Mouse (Mus musculus) C2C12 (cell line): ENCODE results near the gene Rsc1a1.

Source experiments
- CEBPB ChIP-seq: IDR thresholded peaks from one replicate; pipeline ENCODE4 v1.6.1; 2011; ENCODE audit warnings: low read depth, mild to moderate bottlenecking, control low read depth, moderate library complexity
- CTCF ChIP-seq: IDR thresholded peaks from one replicate; pipeline ENCODE4 v1.5.1; 2011; ENCODE audit not compliant: control insufficient read depth, insufficient read depth, insufficient read length
- FOSL1 ChIP-seq: IDR thresholded peaks from one replicate; pipeline ENCODE4 v1.8.0; 2011; ENCODE audit warnings: mild to moderate bottlenecking, low read length; ENCODE audit not compliant: poor library complexity, insufficient read depth, severe bottlenecking
- MAX ChIP-seq: IDR thresholded peaks from one replicate; pipeline ENCODE4 v1.6.1; 2011; ENCODE audit warnings: mild to moderate bottlenecking, control low read depth
- MYOG ChIP-seq: IDR thresholded peaks from one replicate; pipeline ENCODE4 v1.6.1; 2011; ENCODE audit not compliant: control insufficient read depth, insufficient read length; ENCODE audit errors: extremely low read depth
- USF1 ChIP-seq: IDR thresholded peaks from one replicate; pipeline ENCODE4 v1.6.1; 2011; ENCODE audit warnings: low read depth, mild to moderate bottlenecking, control low read depth, moderate library complexity

DNA sequence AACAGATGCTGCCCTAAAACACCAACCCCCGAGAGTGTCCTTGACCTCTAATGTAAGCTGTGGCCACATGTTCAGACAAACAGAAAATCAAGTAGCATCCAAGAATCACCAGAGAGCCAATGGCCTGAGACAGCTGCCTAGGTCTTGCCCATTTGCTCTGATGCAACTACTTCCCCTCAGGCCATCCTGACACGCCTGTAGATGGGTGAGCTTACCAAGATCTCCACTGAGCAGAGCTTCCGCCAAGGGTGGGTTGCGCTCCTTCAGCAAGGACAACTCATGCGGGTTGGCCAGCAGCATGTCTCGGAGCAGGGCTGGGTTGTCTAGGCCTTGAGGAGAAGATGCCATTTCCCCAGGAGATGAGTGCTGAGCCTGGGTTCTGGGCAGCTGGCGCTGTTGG lies 22.6 kb upstream of the Rsc1a1 start:
- TF ChIP-seq CTCF (no peak), USF1 (no peak), FOSL1 (no peak), MYOG (no peak), MAX (no peak), CEBPB (no peak)
